Mouse (Mus musculus): ENCODE results near the gene Mettl21a. TPM values are rescaled to one million over a fixed set of nuclear protein-coding genes. Genes with fewer than 3 reads are reported as not detected.
"Not testable (repeated sequence)": the region's sequence is repeated elsewhere in the genome, so short reads cannot be mapped to it uniquely, and the experiment has no call there.

Gene Mettl21a
- total RNA-seq (2021): 1 to 10 TPM; 7.4 to 8.1 TPM

GRCm38 (mm10) chr1:64616881-64617714 lies at the start of gene Mettl21a:
Mettl21a (minus strand) TSS chr1:64617242.
- intact Hi-C loops (cut with DNase I): loop anchor here (5.0 kb wide), 2 partner anchors 75 to 90 kb away; partner anchors contain the start of gene Ccnyl1
- DNase-seq: peak; percentile 94

DNA sequence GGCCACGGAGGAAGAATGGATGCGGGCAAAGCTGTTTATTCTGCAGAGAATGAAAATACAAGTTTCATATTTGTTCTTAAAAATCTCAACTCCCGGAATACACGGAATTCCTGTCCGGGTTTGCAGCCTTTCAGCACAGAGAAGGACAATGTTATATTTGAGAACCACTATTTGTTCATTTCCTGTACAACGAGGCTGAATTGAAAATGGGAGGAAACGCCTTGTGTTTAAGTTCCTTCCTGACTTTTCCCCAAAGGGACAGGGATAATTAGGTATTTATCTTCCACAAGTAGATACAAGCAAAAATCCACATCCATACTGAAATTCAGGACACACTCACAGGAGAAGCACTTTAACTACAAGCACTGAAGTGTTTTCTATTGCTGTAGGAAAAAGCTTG lies 41.8 kb upstream of the Mettl21a start:
- intact Hi-C loops (cut with DNase I): no loop called here
- DNase-seq: no peak

DNA sequence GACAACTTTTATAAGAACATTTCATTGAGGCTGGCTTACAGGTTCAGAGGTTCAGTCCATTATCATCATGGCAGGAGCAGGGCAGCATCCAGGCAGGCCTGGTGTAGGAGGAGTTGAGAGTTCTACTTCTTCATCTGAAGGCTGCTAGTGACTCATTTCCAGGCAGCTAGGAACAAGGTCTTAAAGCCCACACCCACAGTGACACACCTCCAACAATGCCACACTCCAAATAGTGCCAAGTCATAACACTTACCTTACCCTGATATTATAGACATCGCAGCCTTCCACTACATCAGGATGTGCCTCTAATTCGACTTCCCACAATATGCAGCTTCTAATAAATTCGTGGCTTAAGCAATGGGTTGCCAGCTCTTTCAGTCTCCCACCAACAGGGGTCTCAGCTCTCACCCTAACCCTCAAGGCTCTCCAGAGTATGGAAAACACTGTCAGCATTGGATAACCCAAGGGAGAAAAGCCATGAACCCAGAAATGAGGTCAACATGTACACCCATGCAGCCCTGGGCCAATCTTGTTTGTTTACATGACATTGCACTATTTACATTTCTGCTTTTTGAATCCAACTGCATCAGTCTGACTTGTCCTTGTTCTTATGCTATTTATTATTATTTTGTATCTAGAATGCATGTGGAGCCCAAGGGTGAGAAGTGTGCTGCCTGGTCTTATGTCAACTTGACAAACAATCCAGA lies 39.5 kb upstream of the Mettl21a start:
- no peak for DNase-seq
- intact Hi-C loops (cut with DNase I): no loop called here

GRCm38 (mm10) chr1:64655415-64655814 lies 38.4 kb upstream of the Mettl21a start:
- intact Hi-C loops (cut with DNase I): no loop called here
- no peak for DNase-seq

DNA sequence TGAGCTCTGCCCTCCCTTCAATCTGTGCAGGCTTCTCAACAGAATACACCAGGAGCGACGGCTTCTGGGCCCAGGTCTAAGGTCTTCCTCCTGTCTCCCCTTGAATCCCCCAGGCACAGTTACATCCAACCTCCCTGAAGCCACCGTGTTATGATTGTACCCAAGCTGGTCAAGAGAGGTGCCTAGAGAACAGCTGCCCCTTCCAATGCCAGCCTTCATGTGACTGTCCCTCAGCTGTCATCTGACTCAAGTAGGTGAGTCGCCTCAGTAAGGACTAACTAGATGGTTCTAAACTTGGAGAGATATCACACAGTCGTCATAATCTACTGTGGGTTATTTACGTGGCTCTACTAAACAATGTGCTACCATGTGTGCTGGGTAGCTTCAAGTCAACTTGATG lies 36.7 kb upstream of the Mettl21a start:
- intact Hi-C loops (cut with DNase I): no loop called here
- DNase-seq: no peak

GRCm38 (mm10) chr1:64649362-64650124 lies 32.5 kb upstream of the Mettl21a start:
- intact Hi-C loops (cut with DNase I): no loop called here
- no peak for DNase-seq

DNA sequence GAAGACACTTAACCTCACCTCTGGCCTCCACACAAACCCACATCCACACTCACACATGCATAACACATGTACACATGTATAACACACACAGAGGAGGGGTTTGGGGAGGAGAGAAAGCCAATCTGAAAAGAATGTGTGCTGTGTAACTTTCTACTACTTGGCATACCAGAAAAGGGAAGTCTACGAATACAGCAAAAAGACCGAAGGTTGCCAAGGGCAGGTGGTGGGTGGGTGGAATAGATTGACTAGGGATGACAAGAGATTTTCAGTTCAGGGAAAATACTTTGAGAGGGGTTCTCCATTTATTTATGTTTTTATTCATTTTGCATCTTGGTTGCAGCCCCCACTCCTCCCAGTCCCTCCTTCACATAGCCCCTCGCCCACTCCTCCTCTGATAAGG lies 27.5 kb upstream of the Mettl21a start:
- DNase-seq: no peak
- intact Hi-C loops (cut with DNase I): no loop called here

- DNase-seq; intact Hi-C loops (cut with DNase I): not testable (repeated sequence)
These were observed 25.5 kb upstream of the Mettl21a start for GRCm38 (mm10) chr1:64642541-64642940.

- DNase-seq: no peak
- intact Hi-C loops (cut with DNase I): no loop called here
These were observed 24.0 kb upstream of the Mettl21a start for GRCm38 (mm10) chr1:64641069-64641468.

- intact Hi-C loops (cut with DNase I): no loop called here
- no peak for DNase-seq
These were observed 22.2 kb upstream of the Mettl21a start for GRCm38 (mm10) chr1:64639279-64639678.

GRCm38 (mm10) chr1:64635624-64636023 lies 18.6 kb upstream of the Mettl21a start:
- no peak for DNase-seq
- intact Hi-C loops (cut with DNase I): no loop called here

DNA sequence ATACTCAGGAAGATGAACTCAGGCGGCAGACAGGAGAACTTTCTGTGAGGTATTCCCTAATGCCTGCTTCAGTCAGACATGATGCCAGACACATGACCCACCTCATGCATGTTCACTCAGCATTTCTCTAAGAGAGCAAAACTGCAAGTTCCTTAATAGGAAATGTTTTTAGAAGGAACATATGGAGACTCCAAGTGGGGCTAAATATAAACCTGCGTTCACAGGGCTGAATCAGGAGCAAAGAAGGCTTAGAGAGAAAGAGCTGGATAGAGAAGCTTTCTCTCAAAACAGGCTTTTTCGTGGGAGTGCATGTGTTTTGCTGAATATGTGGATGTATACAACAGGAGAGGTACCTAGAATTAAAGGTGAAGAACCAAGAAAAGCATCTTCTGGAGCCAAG lies 16.2 kb upstream of the Mettl21a start:
- DNase-seq: no peak
- intact Hi-C loops (cut with DNase I): no loop called here

DNA sequence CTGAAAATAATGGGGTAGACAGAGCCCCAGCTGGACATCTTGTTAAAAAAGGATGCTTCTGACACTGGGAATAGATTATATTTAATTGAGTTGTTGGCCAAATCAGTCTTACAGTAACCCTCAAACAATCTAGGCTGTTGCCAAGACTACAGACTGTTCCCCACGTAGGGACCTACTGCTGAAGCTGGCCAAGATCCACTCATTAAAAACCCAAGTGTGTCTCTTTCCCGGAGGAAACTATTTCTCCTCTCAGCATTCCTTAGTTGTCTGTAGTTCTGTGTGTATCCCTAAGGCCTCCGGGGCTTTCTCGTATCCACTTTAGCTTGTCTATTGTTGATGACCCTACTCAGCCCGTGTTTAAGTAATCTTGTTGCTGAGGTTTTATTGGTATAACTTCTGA lies 14.5 kb upstream of the Mettl21a start:
- DNase-seq: no peak
- intact Hi-C loops (cut with DNase I): no loop called here

DNA sequence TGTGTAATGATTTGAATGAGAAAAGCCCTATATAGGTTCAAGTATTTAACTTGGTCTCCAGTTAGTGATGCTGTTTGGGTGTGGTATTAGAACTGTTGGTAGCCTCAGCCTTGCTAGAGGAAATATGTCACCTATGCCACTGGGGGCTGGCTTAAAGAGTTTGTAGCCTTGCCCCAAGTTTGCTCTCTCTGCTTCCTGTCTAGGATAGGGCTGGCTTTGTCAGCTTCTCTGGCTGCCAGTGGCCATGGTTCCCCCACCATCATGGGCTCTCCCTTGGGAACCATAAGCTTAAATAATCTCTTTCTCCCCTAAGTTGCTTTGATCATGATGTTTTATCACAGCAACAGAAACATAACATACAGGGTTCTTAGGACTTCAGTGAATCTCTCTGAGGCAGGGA lies 8.2 kb upstream of the Mettl21a start:
- intact Hi-C loops (cut with DNase I): no loop called here
- no peak for DNase-seq

GRCm38 (mm10) chr1:64623558-64624435 lies 6.8 kb upstream of the Mettl21a start:
- DNase-seq: no peak
- intact Hi-C loops (cut with DNase I): no loop called here

GRCm38 (mm10) chr1:64621116-64621515 lies 4.1 kb upstream of the Mettl21a start:
- DNase-seq: no peak
- intact Hi-C loops (cut with DNase I): no loop called here

- no peak for DNase-seq
- intact Hi-C loops (cut with DNase I): loop anchor here (5.0 kb wide), 2 partner anchors 74 to 89 kb away; partner anchors contain the start of gene Ccnyl1
These were observed 1.2 kb upstream of the Mettl21a start for GRCm38 (mm10) chr1:64618226-64618625.

DNA sequence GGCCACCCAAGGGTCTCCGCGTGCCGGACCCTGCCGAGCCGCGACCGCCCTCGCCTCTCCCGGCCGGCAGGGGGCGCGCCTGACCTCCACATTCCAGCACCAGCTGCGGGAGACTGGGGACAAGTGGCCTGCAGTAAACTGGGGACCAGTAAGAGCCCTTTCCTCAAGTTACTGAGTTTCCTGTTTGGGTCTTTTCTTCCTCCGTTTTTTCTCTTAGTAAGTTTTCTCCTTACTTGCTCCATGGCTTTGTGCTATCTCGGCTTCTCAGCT lies 608 bp upstream of the Mettl21a start:
- intact Hi-C loops (cut with DNase I): loop anchor here (5.0 kb wide), 2 partner anchors 75 to 90 kb away; partner anchors contain the start of gene Ccnyl1
- DNase-seq: peak; percentile 92

DNA sequence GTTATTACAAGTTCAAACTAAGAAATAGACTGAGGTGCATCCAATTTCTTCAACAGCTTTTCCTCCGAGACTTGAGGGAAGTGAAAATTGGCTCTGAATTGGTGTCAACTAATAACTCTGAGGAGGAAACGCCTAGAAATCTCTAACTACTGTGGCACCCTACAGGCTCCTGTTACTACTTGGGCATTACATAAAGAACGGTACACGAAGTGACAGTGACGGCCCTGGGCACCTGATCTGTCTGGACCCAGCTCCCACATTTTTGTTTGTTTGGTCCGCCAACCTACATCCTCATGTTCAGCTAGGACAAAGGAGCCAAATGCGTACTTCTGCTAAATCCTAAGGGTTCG lies 536 bp downstream of the Mettl21a start:
- DNase-seq: no peak
- intact Hi-C loops (cut with DNase I): loop anchor here (5.0 kb wide), 2 partner anchors 76 to 91 kb away; partner anchors contain the start of gene Ccnyl1

DNA sequence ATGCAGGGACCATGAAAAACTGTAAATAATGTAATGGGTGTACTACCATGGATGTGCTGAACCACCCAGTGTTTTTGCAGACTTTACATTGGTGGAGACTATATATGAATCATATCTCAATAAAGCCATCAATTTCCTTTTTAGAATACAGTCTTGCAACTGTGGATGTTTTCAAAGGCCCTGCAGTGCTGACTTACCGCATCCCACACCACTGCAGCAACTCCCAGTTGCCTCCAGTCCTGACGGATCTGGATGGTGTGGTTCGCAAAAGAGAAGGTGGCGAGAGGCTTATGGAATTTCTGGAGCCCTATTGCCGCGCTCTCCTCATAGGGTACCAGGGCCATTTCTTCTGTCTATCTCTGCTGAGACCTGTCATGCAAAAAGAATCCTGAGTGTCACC lies 966 bp downstream of the Mettl21a start:
- no peak for DNase-seq
- intact Hi-C loops (cut with DNase I): loop anchor here (5.0 kb wide), 2 partner anchors 76 to 91 kb away; partner anchors contain the start of gene Ccnyl1
